Mouse (Mus musculus): ENCODE data around the gene Akt2. TPM values are rescaled to one million over a fixed set of nuclear protein-coding genes. Genes with fewer than 3 reads are reported as not detected.
A peak's percentile ranks its signal among the peaks of the same experiment; 100 is the strongest.

The Akt2 gene
- polyA plus RNA-seq, 1 experiment, result 139 TPM

- Histone ChIP-seq H3K4me3 (ENCODE audit: control insufficient read depth, insufficient read depth, low read length) (peak overlapping the region; percentile 60), H3K27me3 (ENCODE audit: control insufficient read depth, insufficient read depth, low read length) (no peaks in the 10 kb centered on the region), H3K27ac (ENCODE audit: control insufficient read depth, insufficient read depth, low read length) (no peak overlapping the region), H3K4me1 (replicated peaks; ENCODE audit: control insufficient read depth, insufficient read depth, low read length) (peaks cover 22% of the 10 kb centered on the region), H3K36me3 (ENCODE audit: control insufficient read depth, insufficient read depth, low read length) (no peaks in the 10 kb centered on the region)
- DNase-seq, result no peak
- TF ChIP-seq POLR2A (IDR thresholded peaks at IDR 0.05; ENCODE audit: control insufficient read depth, extremely low read depth, insufficient read depth, low read length, poor library complexity) (no peak), CTCF (IDR thresholded peaks at IDR 0.05; ENCODE audit: borderline replicate concordance, control insufficient read depth, extremely low read depth, insufficient read depth, low read length, poor library complexity) (no peak)
- WGBS, result 61% methylated on average over 9 of the region's 9 CpGs
These were observed 81.8 kb downstream of the Akt2 start for GRCm38 (mm10) chr7:27673064-27673574.

DNA sequence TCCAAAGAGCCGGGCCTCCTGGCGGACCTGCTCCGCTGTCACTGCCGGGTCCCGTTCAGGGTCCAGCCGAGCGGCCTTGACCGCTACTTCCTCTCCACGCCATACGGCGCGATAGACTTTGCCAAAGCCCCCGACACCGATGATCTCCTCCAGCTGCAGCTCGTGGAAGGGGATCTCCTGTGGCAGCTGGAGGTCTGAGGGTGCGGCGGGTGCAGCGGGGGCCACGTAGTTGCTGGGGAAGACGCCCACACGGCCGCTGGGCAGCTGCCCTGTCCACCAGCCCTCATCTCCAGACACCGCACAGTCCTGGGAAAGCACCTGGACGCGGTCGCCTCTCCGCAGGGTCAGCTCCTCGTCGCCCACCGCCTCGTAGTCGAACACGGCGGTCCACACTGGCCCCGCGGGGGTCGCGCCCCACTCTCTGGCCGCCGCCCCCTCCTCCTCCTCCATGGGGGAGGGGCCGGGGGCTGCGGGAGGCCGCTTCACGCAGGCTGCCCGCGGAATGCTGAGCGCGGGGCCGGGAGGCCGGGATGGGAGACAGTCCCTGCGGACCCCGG lies 82.3 kb downstream of the Akt2 start:
- no peak for TF ChIP-seq CTCF (IDR thresholded peaks at IDR 0.05; ENCODE audit: borderline replicate concordance, control insufficient read depth, extremely low read depth, insufficient read depth, low read length, poor library complexity)
- TF ChIP-seq POLR2A (IDR thresholded peaks at IDR 0.05; ENCODE audit: control insufficient read depth, extremely low read depth, insufficient read depth, low read length, poor library complexity), result no peak
- Histone ChIP-seq H3K27ac (ENCODE audit: control insufficient read depth, insufficient read depth, low read length) (no peak overlapping the region), H3K36me3 (ENCODE audit: control insufficient read depth, insufficient read depth, low read length) (no peaks in the 10 kb centered on the region), H3K4me3 (ENCODE audit: control insufficient read depth, insufficient read depth, low read length) (peak overlapping the region; percentile 60), H3K27me3 (ENCODE audit: control insufficient read depth, insufficient read depth, low read length) (no peaks in the 10 kb centered on the region), H3K4me1 (replicated peaks; ENCODE audit: control insufficient read depth, insufficient read depth, low read length) (peaks cover 22% of the 10 kb centered on the region)
- 3% methylated on average over 50 of the region's 52 CpGs for WGBS
- peak; percentile 37 for DNase-seq

- H3K4me3 ChIP-seq (ENCODE audit: control insufficient read depth, insufficient read depth, low read length), result peak overlapping the region; percentile 60
- peak; percentile 41; the same call in 1 of the 2 replicates for TF ChIP-seq CTCF (IDR thresholded peaks at IDR 0.05; ENCODE audit: borderline replicate concordance, control insufficient read depth, extremely low read depth, insufficient read depth, low read length, poor library complexity)
- no peak for TF ChIP-seq POLR2A (IDR thresholded peaks at IDR 0.05; ENCODE audit: control insufficient read depth, extremely low read depth, insufficient read depth, low read length, poor library complexity)
- no peak overlapping the region for H3K27ac ChIP-seq (ENCODE audit: control insufficient read depth, insufficient read depth, low read length)
- no peak for DNase-seq
- no peaks in the 10 kb centered on the region for H3K36me3 ChIP-seq (ENCODE audit: control insufficient read depth, insufficient read depth, low read length)
- H3K4me1 ChIP-seq (replicated peaks; ENCODE audit: control insufficient read depth, insufficient read depth, low read length), result peaks cover 22% of the 10 kb centered on the region
- under 1% methylated on average over 38 of the region's 38 CpGs for WGBS
- no peaks in the 10 kb centered on the region for H3K27me3 ChIP-seq (ENCODE audit: control insufficient read depth, insufficient read depth, low read length)
These were observed 82.8 kb downstream of the Akt2 start for GRCm38 (mm10) chr7:27674195-27674521.

DNA sequence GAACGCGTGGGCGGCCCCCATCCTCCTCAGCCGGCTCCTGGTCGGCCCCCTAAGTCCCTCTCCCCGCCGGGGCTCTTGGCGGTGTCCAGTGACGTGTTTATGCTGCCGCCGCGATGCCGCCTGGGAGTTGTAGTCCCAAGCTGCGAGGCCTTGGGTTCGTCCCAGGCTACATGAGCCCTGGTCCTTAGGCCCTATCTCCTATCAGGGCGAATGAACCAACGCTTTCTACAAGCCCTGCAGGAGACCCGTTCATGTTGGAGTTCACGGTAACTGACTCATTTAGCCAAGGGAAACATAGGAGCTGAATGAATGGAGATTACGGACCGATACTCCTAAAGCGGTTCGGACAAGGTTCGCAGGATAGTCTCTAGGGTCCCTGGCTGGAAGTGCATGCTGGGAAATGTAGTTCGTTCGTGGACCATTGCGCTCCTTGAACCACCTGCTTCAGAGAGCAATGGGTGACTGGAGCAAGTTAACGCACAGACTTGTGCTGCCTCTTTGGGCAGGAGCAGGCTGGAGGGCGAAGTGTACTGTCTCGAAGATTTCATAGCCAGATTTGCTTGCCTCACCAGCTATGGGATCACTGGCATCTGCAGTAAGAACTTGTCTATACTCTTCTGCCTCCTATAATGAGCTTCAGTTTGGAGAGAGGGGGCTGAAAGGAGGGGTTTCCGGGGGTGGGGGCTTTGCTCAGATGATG lies 83.3 kb downstream of the Akt2 start, which contains the start of gene Map3k10:
Gene Map3k10 (minus strand): TSS at position 77 of the 700 bp plus-strand sequence.
- under 1% methylated on average over 31 of the region's 31 CpGs for WGBS
- Histone ChIP-seq H3K27me3 (ENCODE audit: control insufficient read depth, insufficient read depth, low read length) (no peaks in the 10 kb centered on the region), H3K4me3 (ENCODE audit: control insufficient read depth, insufficient read depth, low read length) (peak within 1 kb of the TSS; percentile 60), H3K27ac (ENCODE audit: control insufficient read depth, insufficient read depth, low read length) (peak within 1 kb of the TSS; percentile 68), H3K4me1 (replicated peaks; ENCODE audit: control insufficient read depth, insufficient read depth, low read length) (peaks cover 22% of the 10 kb centered on the region), H3K36me3 (ENCODE audit: control insufficient read depth, insufficient read depth, low read length) (no peaks in the 10 kb centered on the region)
- DNase-seq, result peak; percentile 96
- TF ChIP-seq POLR2A (IDR thresholded peaks at IDR 0.05; ENCODE audit: control insufficient read depth, extremely low read depth, insufficient read depth, low read length, poor library complexity), result peak; percentile 60; the same call in 1 of the 2 replicates
- 0 out of 2 replicates have a peak, but pooled peaks have one; percentile 2 for TF ChIP-seq CTCF (IDR thresholded peaks at IDR 0.05; ENCODE audit: borderline replicate concordance, control insufficient read depth, extremely low read depth, insufficient read depth, low read length, poor library complexity)

DNA sequence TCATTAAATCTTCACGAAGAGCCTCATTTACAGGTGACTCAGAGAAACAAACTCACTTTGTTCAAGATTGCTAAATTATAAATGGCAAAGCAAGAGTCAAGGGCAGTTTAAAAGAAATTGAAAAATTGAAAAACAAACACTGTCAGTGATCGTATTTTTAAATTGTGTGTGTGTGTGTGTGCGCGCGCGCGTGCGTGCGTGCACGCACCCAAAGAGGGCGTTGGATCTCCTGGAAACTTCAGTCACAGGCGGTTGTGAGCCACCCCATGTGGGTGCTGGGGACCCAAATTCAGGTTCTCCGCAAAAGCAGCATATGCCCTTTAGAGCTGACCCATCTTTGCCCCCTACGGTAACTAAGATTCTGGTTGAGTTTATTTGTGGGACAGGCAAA lies 83.9 kb downstream of the Akt2 start:
- Histone ChIP-seq H3K27ac (ENCODE audit: control insufficient read depth, insufficient read depth, low read length) (no peak overlapping the region), H3K4me1 (replicated peaks; ENCODE audit: control insufficient read depth, insufficient read depth, low read length) (peaks cover 22% of the 10 kb centered on the region), H3K4me3 (ENCODE audit: control insufficient read depth, insufficient read depth, low read length) (no peak overlapping the region), H3K36me3 (ENCODE audit: control insufficient read depth, insufficient read depth, low read length) (no peaks in the 10 kb centered on the region), H3K27me3 (ENCODE audit: control insufficient read depth, insufficient read depth, low read length) (no peaks in the 10 kb centered on the region)
- TF ChIP-seq CTCF (IDR thresholded peaks at IDR 0.05; ENCODE audit: borderline replicate concordance, control insufficient read depth, extremely low read depth, insufficient read depth, low read length, poor library complexity), result no peak
- TF ChIP-seq POLR2A (IDR thresholded peaks at IDR 0.05; ENCODE audit: control insufficient read depth, extremely low read depth, insufficient read depth, low read length, poor library complexity), result no peak
- WGBS, result 42% methylated on average over 14 of the region's 14 CpGs
- no peak for DNase-seq

DNA sequence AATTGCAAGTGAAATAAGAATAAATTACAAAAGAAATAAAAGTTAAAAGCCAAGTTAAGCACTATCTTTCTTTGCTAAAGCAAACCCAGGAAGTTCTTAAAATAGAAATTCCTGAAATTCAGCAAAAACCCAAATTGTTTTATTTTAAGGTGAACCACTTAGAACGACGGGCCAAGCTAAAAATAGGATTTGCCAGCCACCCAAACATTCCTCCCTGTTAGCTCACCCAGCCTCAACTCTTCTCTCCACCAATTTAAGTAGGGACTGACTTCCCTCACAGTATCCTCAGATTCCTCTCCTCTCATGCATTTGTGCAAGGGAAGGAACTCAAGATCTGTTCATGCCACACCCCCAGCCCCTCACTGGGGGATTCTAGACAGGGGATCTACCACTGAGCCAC lies 91.9 kb downstream of the Akt2 start:
- H3K4me1 ChIP-seq (replicated peaks; ENCODE audit: control insufficient read depth, insufficient read depth, low read length), result peaks cover 2% of the 10 kb centered on the region
- 14% methylated on average over 2 of the region's 2 CpGs for WGBS
- no peaks in the 10 kb centered on the region; the same call in 1 of the 2 replicates for H3K27me3 ChIP-seq (ENCODE audit: control insufficient read depth, insufficient read depth, low read length)
- no peak for DNase-seq
- H3K36me3 ChIP-seq (ENCODE audit: control insufficient read depth, insufficient read depth, low read length), result no peaks in the 10 kb centered on the region
- H3K27ac ChIP-seq (ENCODE audit: control insufficient read depth, insufficient read depth, low read length), result no peak overlapping the region
- H3K4me3 ChIP-seq (ENCODE audit: control insufficient read depth, insufficient read depth, low read length), result no peak overlapping the region
- TF ChIP-seq CTCF (IDR thresholded peaks at IDR 0.05; ENCODE audit: borderline replicate concordance, control insufficient read depth, extremely low read depth, insufficient read depth, low read length, poor library complexity), result no peak

All from thymus, adult 2 months (tissue).